In genomic region chr8:75198300-75198699, GRCm38 (mm10) we compare ENCODE assay signal across 31 mouse cellular contexts. TPM values are rescaled to one million over a fixed set of nuclear protein-coding genes. Genes with fewer than 3 reads are reported as not detected.
DNase-seq lines count a peak whose midpoint lies in the region; ATAC-seq and TF ChIP-seq lines count a peak whose summit lies in the region.
"Had no signal": no experiment of that assay in that cellular context is flagged by ENCODE, and none has a peak within 500 bp of the region (broad histone marks: within the 10 kb centered on the region; RNA-seq: fewer than 3 reads in every experiment).

No protein-coding gene starts in this region.

- H3K27me3 ChIP-seq in heart, embryonic 15.5 days = 0 out of 2 replicates have a peak, but pooled peaks cover 2% of the 10 kb centered on the region
- H3K27me3 ChIP-seq in heart, embryonic 10.5 days (ENCODE audit: insufficient read depth, poor library complexity, severe bottlenecking) = no peaks in the 10 kb centered on the region
- no peaks in the 10 kb centered on the region for H3K27me3 ChIP-seq in kidney, embryonic 15.5 days
- no peaks in the 10 kb centered on the region for H3K27me3 ChIP-seq in lung, postnatal 0 days (replicated peaks; ENCODE audit: insufficient read depth, low read length)
- H3K27me3 ChIP-seq: hindbrain, embryonic 15.5 days; limb, embryonic 12.5 days; liver, embryonic 15.5 days; lung, embryonic 15.5 days; neural tube, embryonic 15.5 days had no signal

- no peaks in the 10 kb centered on the region for H3K9me3 ChIP-seq in heart, embryonic 15.5 days (replicated peaks)
- no peaks in the 10 kb centered on the region for H3K9me3 ChIP-seq in heart, embryonic 10.5 days
- no peaks in the 10 kb centered on the region for H3K9me3 ChIP-seq in kidney, embryonic 15.5 days (replicated peaks)
- no peaks in the 10 kb centered on the region for H3K9me3 ChIP-seq in lung, postnatal 0 days (ENCODE audit: low read length)
- H3K9me3 ChIP-seq: hindbrain, embryonic 10.5 days; hindbrain, embryonic 15.5 days; limb, embryonic 12.5 days; liver, embryonic 15.5 days; lung, embryonic 15.5 days; neural tube, embryonic 15.5 days had no signal

- H3K4me2 ChIP-seq in heart, embryonic 15.5 days = no peak overlapping the region
- H3K4me2 ChIP-seq in kidney, embryonic 15.5 days = no peak overlapping the region
- no peak overlapping the region for H3K4me2 ChIP-seq in lung, postnatal 0 days (replicated peaks; ENCODE audit: low read depth, low read length)
- H3K4me2 ChIP-seq: hindbrain, embryonic 15.5 days; limb, embryonic 12.5 days; liver, embryonic 15.5 days; lung, embryonic 15.5 days; neural tube, embryonic 15.5 days had no signal

- H3K36me3 ChIP-seq in heart, embryonic 15.5 days = no peaks in the 10 kb centered on the region
- no peaks in the 10 kb centered on the region for H3K36me3 ChIP-seq in heart, embryonic 10.5 days
- no peaks in the 10 kb centered on the region for H3K36me3 ChIP-seq in kidney, embryonic 15.5 days
- H3K36me3 ChIP-seq in lung, postnatal 0 days (ENCODE audit: insufficient read depth, low read length) = no peaks in the 10 kb centered on the region
- H3K36me3 ChIP-seq: hindbrain, embryonic 10.5 days; hindbrain, embryonic 15.5 days; limb, embryonic 12.5 days; liver, embryonic 15.5 days; lung, embryonic 15.5 days; neural tube, embryonic 15.5 days had no signal

- no peak for TF ChIP-seq CTCF in gastrocnemius, adult 2 months (IDR thresholded peaks at IDR 0.05)
- no peak for TF ChIP-seq CTCF in lung, postnatal 0 days (IDR thresholded peaks at IDR 0.05)

- TF ChIP-seq EP300 in lung, postnatal 0 days (IDR thresholded peaks at IDR 0.05) = no peak

- H3K4me3 ChIP-seq in gastrocnemius, adult 2 months = no peak overlapping the region
- H3K4me3 ChIP-seq in heart, embryonic 15.5 days = no peak overlapping the region
- no peak overlapping the region for H3K4me3 ChIP-seq in heart, embryonic 10.5 days
- H3K4me3 ChIP-seq in kidney, embryonic 15.5 days (replicated peaks) = no peak overlapping the region
- no peak overlapping the region for H3K4me3 ChIP-seq in lung, postnatal 0 days (ENCODE audit: low read depth, low read length)
- H3K4me3 ChIP-seq: erythroblast, embryonic 14.5 days; hindbrain, embryonic 10.5 days; hindbrain, embryonic 15.5 days; limb, embryonic 12.5 days; liver, embryonic 15.5 days; lung, embryonic 15.5 days; neural tube, embryonic 15.5 days had no signal

- intact Hi-C loops in gastrocnemius, adult 2 months (cut with DNase I) = no loop called here

- DNase-seq in gastrocnemius, adult 2 months = no peak
- DNase-seq in gastrocnemius, postnatal 10 days = no peak
- no peak for DNase-seq in heart, embryonic 10.5 days (ENCODE audit: low spot score)
- DNase-seq in kidney, adult 9 months = no peak
- no peak for DNase-seq in lung, postnatal 0 days (ENCODE audit: low spot score)
- no peak for DNase-seq in lung, adult 18-20 months
- DNase-seq: adrenal gland, adult 2 months; adrenal gland, postnatal 36 days; cerebellum, adult 2 months; cerebellum, postnatal 14 days; gastrocnemius, postnatal 25 days; layer of hippocampus, adult 9-11 months; retina, postnatal 1 day; right cerebral cortex, postnatal 14 days; thymus, postnatal 4 days had no signal

- no peak overlapping the region for H3K9ac ChIP-seq in heart, embryonic 15.5 days
- no peak overlapping the region for H3K9ac ChIP-seq in kidney, embryonic 15.5 days
- no peak overlapping the region for H3K9ac ChIP-seq in lung, postnatal 0 days (replicated peaks; ENCODE audit: low read depth)
- H3K9ac ChIP-seq: hindbrain, embryonic 15.5 days; limb, embryonic 12.5 days; liver, embryonic 15.5 days; lung, embryonic 15.5 days; neural tube, embryonic 15.5 days had no signal

- peak overlapping the region; percentile 79 for H3K27ac ChIP-seq in gastrocnemius, adult 2 months
- H3K27ac ChIP-seq in heart, embryonic 15.5 days = peak overlapping the region; percentile 28; the same call in 1 of the 2 replicates
- H3K27ac ChIP-seq in heart, embryonic 10.5 days = no peak overlapping the region
- 0 out of 2 replicates have a peak overlapping the region, but pooled peaks have one; percentile 3 for H3K27ac ChIP-seq in kidney, embryonic 15.5 days
- H3K27ac ChIP-seq in lung, postnatal 0 days (ENCODE audit: low read length) = no peak overlapping the region
- H3K27ac ChIP-seq: hindbrain, embryonic 10.5 days; hindbrain, embryonic 15.5 days; limb, embryonic 12.5 days; liver, embryonic 15.5 days; lung, embryonic 15.5 days; macrophage; neural tube, embryonic 15.5 days had no signal

- ATAC-seq in heart, embryonic 15.5 days (replicated peaks; ENCODE audit: insufficient number of reproducible peaks, insufficient read depth, low FRiP score, low read depth) = 0 out of 2 replicates have a peak, but pooled peaks have one; percentile 50
- ATAC-seq in kidney, embryonic 15.5 days (replicated peaks; ENCODE audit: low FRiP score) = no peak
- peak; percentile 69 for ATAC-seq in lung, postnatal 0 days
- ATAC-seq: activated CD4-positive, CD25-positive, alpha-beta regulatory T cell, adult 4 months; intestine, postnatal 0 days had no signal

- H3K4me1 ChIP-seq in heart, embryonic 15.5 days (replicated peaks) = peaks cover 14% of the 10 kb centered on the region; the same call in 1 of the 2 replicates
- peaks cover 15% of the 10 kb centered on the region for H3K4me1 ChIP-seq in heart, embryonic 10.5 days
- H3K4me1 ChIP-seq in kidney, embryonic 15.5 days = peaks cover 11% of the 10 kb centered on the region
- no peaks in the 10 kb centered on the region for H3K4me1 ChIP-seq in lung, postnatal 0 days (ENCODE audit: insufficient read depth, low read depth, low read length)
- H3K4me1 ChIP-seq: limb, embryonic 12.5 days; liver, embryonic 15.5 days; lung, embryonic 15.5 days had no signal

RNA-seq across cellular contexts. Expression of gene Rasd2, which starts 15.4 kb away (rescaled TPM):
- 10 to 100 TPM; 23.7 to 46.3 TPM for total RNA-seq in gastrocnemius, adult 2 months (2021)
- total RNA-seq in gastrocnemius, postnatal 10 days (2021) = 1 to 10 TPM; 1.4 TPM
- 0.62 and 0.91 TPM in 2 replicates for polyA plus RNA-seq in heart, embryonic 15.5 days (2015; fragmentation: Nextera tagmentation; extraction: Ambion mirVana)
- 0.05 and 0.15 TPM in 2 replicates for polyA plus RNA-seq in heart, embryonic 10.5 days (2016; fragmentation: Nextera tagmentation; extraction: Ambion mirVana)
- polyA plus RNA-seq in kidney, embryonic 15.5 days (2015; fragmentation: Nextera tagmentation; extraction: Ambion mirVana) = 1.9 and 2.3 TPM in 2 replicates
- polyA plus RNA-seq in lung, postnatal 0 days (2015; fragmentation: Nextera tagmentation; extraction: Ambion mirVana) = 1.1 and 1.4 TPM in 2 replicates
- total RNA-seq: CH12.LX; megakaryocyte-erythroid progenitor cell, adult 5-6 weeks had no signal
- polyA plus RNA-seq: C2C12; erythroblast, embryonic 14.5 days; forebrain, embryonic 11.5 days; liver, embryonic 15.5 days had no signal

Comparison
In these comparisons a context has a peak if more than half of its experiments do, and no peak if none do; other contexts are left out.
1. H3K27ac ChIP-seq: peak in gastrocnemius, adult 2 months (single experiment), heart, embryonic 15.5 days (single experiment) and kidney, embryonic 15.5 days (single experiment); none in heart, embryonic 10.5 days (single experiment) and lung, postnatal 0 days (single experiment).